ENCODE assay signal across 8 mouse cellular contexts in genomic region chr13:114923331-114923730, GRCm38 (mm10). TPM values are rescaled to one million over a fixed set of nuclear protein-coding genes. Genes with fewer than 3 reads are reported as not detected.
DNase-seq lines count a peak whose midpoint lies in the region; ATAC-seq lines count a peak whose summit lies in the region.

No protein-coding gene starts in this region.

- ATAC-seq in stomach, embryonic 15.5 days (ENCODE audit: insufficient read depth, low FRiP score, low read depth), result peak; percentile 91

- H3K27me3 ChIP-seq in hindbrain, embryonic 10.5 days (ENCODE audit: insufficient read depth, poor library complexity, severe bottlenecking), result peaks cover 16% of the 10 kb centered on the region
- no peaks in the 10 kb centered on the region for H3K27me3 ChIP-seq in stomach, embryonic 15.5 days (replicated peaks)

- H3K9ac ChIP-seq in stomach, embryonic 15.5 days, result no peak overlapping the region

- peak; percentile 14 for DNase-seq in lung, postnatal 10 days
- no peak for DNase-seq in lung, adult 18-20 months
- peak; percentile 69 for DNase-seq in hindbrain, embryonic 10.5 days (ENCODE audit: low spot score)
- peak; percentile 6 for DNase-seq in liver
- DNase-seq in spleen, postnatal 4 days (ENCODE audit: low spot score in 2 of 2), result no peak
- DNase-seq in left cerebral cortex, postnatal 25 days (ENCODE audit: low spot score in 2 of 2), result no peak
- DNase-seq in gastrocnemius, postnatal 14 days, result no peak

- intact Hi-C loops in left cerebral cortex, postnatal 25 days (cut with DNase I), result no loop called here
- intact Hi-C loops in gastrocnemius, postnatal 14 days (cut with DNase I; ENCODE audit: low total_unique reads), result no loop called here

- peak overlapping the region; percentile 77 for H3K27ac ChIP-seq in hindbrain, embryonic 10.5 days
- peak overlapping the region; percentile 49; the same call in 1 of the 2 replicates for H3K27ac ChIP-seq in stomach, embryonic 15.5 days

- H3K4me2 ChIP-seq in stomach, embryonic 15.5 days, result peak overlapping the region; percentile 29; the same call in 1 of the 2 replicates

- 0 out of 2 replicates have a peak, but pooled peaks cover 5% of the 10 kb centered on the region for H3K9me3 ChIP-seq in hindbrain, embryonic 10.5 days
- H3K9me3 ChIP-seq in stomach, embryonic 15.5 days, result no peaks in the 10 kb centered on the region

- WGBS in hindbrain, embryonic 10.5 days, result 26% methylated on average over 9 of the region's 9 CpGs
- 36% methylated on average over 9 of the region's 9 CpGs for WGBS in stomach, embryonic 15.5 days

- peak overlapping the region; percentile 9; the same call in 1 of the 2 replicates for H3K4me3 ChIP-seq in hindbrain, embryonic 10.5 days
- H3K4me3 ChIP-seq in stomach, embryonic 15.5 days (replicated peaks), result no peak overlapping the region

- H3K4me1 ChIP-seq in hindbrain, embryonic 10.5 days (replicated peaks), result peaks cover 23% of the 10 kb centered on the region
- 0 out of 2 replicates have a peak, but pooled peaks cover 3% of the 10 kb centered on the region for H3K4me1 ChIP-seq in stomach, embryonic 15.5 days

- no peaks in the 10 kb centered on the region for H3K36me3 ChIP-seq in hindbrain, embryonic 10.5 days
- H3K36me3 ChIP-seq in stomach, embryonic 15.5 days, result no peaks in the 10 kb centered on the region

RNA-seq across cellular contexts. Expression of gene Itga2, which starts 8.6 kb away (rescaled TPM):
- polyA plus RNA-seq in hindbrain, embryonic 10.5 days (2016; fragmentation: Nextera tagmentation; extraction: Ambion mirVana), result 0.78 and 1.3 TPM in 2 replicates
- 8.6 and 9.2 TPM in 2 replicates for polyA plus RNA-seq in stomach, embryonic 15.5 days (2015; fragmentation: Nextera tagmentation; extraction: Ambion mirVana)
- under 1 TPM; 0.05 to 0.07 TPM for total RNA-seq in left cerebral cortex, postnatal 25 days (2021)
- 1 to 10 TPM; 2.6 to 5.6 TPM for total RNA-seq in gastrocnemius, postnatal 14 days (2021)

Comparison
In these comparisons a context has a peak if more than half of its experiments do, and no peak if none do; other contexts are left out.
1. DNase-seq: peak in lung, postnatal 10 days (single experiment), hindbrain, embryonic 10.5 days (single experiment) and liver (single experiment); none in lung, adult 18-20 months (0 of 2), spleen, postnatal 4 days (0 of 2), left cerebral cortex, postnatal 25 days (0 of 2) and gastrocnemius, postnatal 14 days (single experiment).